Mouse (Mus musculus) thymus, adult 18-20 months (tissue): ENCODE data around the gene Pde4d.
A peak's percentile ranks its signal among the peaks of the same experiment; 100 is the strongest.
"Not testable (repeated sequence)": the region's sequence is repeated elsewhere in the genome, so short reads cannot be mapped to it uniquely, and the experiment has no call there.

ENCODE experiments used
- DNase-seq, 2 experiments: peaks; one replicate each; pipeline ENCODE4 v3.0.0; 2022; ENCODE audit warnings: mixed read lengths in 2 of 2

Pde4d gene

GRCm38 (mm10) chr13:108705441-108705840 lies 255.7 kb downstream of the Pde4d start:
- DNase-seq = no peak

GRCm38 (mm10) chr13:108714032-108714431 lies 264.3 kb downstream of the Pde4d start:
- DNase-seq = no peak

DNA sequence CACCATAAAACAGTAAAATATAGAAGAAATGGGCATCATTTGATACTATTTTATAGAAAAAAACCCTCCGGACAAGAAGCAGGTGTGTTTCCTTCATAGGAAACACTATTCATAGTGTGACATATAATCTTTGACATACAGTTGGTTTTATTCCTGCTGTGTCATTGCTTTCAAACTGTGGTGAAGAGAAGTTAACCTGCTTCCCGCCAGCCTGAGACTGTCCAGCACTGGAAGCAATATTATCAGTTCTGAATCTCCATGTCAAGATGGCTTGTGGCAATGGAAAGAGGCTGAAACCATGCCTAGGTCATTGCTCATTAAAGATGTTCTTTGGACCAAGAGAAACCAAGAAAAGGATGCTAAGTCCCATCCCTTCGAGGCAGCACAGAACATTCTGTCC lies 265.3 kb downstream of the Pde4d start:
- DNase-seq = no peak

- DNase-seq = no peak
Measured at GRCm38 (mm10) chr13:108722234-108722633, 272.5 kb downstream of the Pde4d start.

GRCm38 (mm10) chr13:108734356-108734755 lies 284.6 kb downstream of the Pde4d start:
- not testable (repeated sequence) for DNase-seq

DNA sequence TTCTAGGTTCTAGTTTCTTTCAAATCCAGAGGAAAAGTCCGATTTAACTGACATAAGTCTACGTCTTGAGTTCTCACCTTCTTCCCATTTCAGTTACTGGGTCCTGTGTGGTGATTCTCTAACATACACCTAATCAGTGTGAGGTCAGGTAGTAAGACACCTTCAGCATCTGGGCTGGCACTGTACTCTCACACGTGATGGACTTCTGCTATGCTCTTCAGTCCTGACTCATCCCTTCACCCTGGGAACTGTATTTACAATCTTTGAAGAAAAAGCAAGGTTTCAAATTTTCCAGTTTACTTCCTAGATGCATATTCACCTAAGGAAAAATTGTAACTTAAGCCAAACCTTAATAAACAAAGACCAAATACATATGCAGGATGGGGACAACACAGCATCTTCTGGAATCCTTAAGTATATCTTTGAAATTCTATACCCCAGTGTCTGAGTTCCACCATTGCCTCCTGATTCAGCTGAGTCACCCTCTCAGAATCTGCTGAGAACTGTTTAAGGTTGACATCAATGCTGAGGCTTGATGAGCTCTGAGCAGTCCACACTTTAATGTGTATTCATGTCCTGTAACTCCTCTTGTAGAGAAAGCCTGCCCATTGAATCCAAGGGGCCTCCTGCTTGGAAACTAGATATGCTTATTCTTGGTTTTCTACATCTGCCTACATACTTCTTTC lies 301.6 kb downstream of the Pde4d start:
- no peak for DNase-seq

DNA sequence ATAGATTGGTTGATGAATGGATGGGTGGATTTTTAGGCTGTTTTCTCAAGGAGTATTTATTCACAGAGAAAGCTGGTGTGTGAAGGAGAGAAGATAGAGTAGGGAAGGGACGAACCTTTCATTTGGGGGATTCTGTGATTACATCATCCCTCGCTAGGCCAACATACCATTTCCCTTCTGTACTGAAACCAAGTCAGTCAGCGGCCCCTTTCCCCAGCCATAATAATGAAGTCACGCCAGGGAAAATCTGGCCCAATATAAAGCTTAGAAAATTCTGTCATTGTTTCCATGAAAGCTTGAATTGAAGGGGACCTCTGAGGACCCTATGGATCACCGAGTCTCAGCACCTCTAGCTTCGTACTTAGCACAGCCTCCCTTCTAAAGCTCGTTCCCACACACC lies 307.7 kb downstream of the Pde4d start:
- DNase-seq = no peak

- no peak for DNase-seq
Measured at GRCm38 (mm10) chr13:108758331-108758730, 308.6 kb downstream of the Pde4d start.

GRCm38 (mm10) chr13:108759140-108759539 lies 309.4 kb downstream of the Pde4d start:
- no peak for DNase-seq

DNA sequence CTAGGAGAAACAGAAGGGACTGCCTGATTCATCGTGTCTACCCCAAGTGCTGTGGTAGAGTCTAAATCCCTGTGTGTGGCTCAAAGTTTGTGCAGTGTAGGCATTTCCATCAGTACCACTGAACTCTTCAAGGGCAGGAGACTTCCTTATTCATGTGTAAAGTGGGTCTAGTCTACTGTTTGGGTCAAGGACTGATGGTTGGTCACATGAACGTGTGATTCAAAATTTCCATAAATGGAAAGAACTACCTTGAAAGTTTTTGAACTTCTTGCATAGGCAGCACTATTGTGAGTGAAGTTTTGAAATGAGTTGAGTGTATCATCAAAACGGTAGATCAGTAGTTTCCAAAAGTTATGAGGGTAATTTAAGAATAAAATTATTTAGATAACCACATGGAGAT lies 313.5 kb downstream of the Pde4d start:
- DNase-seq = no peak

- no peak for DNase-seq
Measured at GRCm38 (mm10) chr13:108766020-108766727, 316.4 kb downstream of the Pde4d start.

- no peak for DNase-seq
Measured at GRCm38 (mm10) chr13:108769465-108770056, 319.8 kb downstream of the Pde4d start.

DNA sequence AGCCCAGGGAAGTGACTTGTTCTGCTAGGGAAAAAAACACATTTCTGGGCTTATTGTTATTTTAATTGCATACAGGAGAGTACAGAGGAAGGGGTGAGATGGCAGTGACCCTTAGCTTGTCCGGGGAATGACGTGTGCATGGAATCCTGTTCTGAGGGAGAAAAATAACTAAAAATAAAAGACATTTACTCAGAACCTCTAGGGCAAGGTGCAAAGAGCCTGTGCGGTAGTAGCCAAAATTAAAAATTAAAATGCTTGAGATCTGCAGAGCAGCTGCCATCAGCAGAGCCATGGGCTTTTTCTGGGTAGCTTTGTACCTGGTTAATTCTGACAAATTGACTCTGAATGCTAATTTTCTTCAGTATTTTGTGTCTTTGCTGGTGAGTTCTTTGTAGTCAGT lies 322.6 kb downstream of the Pde4d start:
- DNase-seq = no peak

- DNase-seq = peak; percentile 3 to 5
Measured at GRCm38 (mm10) chr13:108774981-108775380, 325.2 kb downstream of the Pde4d start.

- no peak for DNase-seq
Measured at GRCm38 (mm10) chr13:108775882-108776281, 326.1 kb downstream of the Pde4d start.

- DNase-seq = not testable (repeated sequence)
Measured at GRCm38 (mm10) chr13:108797620-108798019, 347.9 kb downstream of the Pde4d start.

DNA sequence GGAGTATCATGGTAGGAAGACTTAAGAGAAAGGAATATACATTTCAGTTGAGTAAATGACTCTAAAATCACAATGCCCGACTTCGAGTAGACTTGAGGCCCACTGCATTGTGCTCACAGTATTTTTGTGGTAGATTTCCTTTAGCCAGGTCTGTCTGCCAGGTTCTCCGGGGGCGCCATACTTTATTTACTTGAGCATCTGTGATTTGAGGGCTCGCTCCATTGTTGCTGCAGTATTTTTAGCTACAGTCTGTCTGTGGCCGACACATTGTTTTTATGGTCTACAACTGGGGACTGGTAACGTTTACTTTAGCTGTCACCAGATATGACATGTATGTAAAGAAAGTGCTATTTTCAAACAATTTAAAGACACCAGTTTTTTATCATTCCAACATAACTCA lies 359.4 kb downstream of the Pde4d start:
- DNase-seq = no peak

DNA sequence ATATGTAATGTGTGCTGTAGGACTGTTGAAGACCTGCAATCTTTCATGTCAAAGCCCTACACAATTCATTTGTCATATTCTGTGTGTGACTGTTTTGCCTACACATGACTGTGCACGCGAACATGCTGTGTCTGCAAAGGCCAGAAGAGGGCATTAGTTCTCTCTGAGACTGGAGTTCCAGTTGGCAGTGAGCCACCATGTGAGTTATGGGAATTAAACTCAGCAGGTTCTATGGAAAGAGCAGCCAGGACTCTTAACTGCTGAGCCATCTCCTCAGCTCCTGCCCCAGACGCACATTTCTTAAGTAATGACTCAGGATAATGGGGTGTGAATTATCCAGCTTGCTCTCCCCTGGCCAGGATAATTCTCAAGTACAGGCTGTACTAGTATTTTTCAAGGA lies 363.2 kb downstream of the Pde4d start:
- DNase-seq = peak; percentile 1 to 8

DNA sequence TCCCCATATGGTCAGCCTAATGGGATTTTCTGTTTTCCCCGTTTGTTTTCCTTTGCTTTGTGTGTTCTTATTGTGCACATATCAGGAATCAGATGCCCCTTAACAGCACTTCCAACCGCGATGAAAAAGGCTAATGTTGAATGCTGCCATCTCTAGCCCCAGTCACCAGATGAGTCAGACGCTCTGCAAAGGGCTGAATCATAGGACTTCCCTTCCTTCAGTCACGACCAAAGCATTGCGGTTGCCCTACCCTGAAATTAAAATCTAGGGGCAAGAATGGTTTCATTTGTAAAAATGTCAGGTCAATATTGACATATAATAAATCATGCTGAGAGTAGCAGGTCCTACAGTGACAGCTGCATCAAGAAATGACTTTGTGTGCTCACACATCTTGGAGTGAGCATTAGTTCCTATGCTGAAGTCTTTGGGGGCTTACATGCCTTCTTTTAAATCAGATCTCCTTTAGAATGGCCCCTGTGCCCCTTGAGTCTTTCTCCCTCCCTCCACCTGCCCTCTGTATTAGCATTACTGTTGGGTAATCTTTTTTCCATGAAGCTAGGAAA lies 370.2 kb downstream of the Pde4d start:
- DNase-seq = no peak

- DNase-seq = no peak
Measured at GRCm38 (mm10) chr13:108820487-108820886, 370.7 kb downstream of the Pde4d start.

GRCm38 (mm10) chr13:108821270-108821669 lies 371.5 kb downstream of the Pde4d start:
- no peak for DNase-seq

GRCm38 (mm10) chr13:108824638-108825310 lies 375.0 kb downstream of the Pde4d start:
- DNase-seq = no peak

- no peak for DNase-seq
Measured at GRCm38 (mm10) chr13:108825501-108825900, 375.8 kb downstream of the Pde4d start.
